Mouse (Mus musculus) liver, adult 2 months (tissue): ENCODE measurements at regions not wholly inside any gene's neighbourhood (a gene's known extent, or its start where the extent isn't known, plus 50 kb on each side); places are given as distances from the start of the nearest gene placed in this dataset.

Source experiments
- CTCF ChIP-seq: fragments of 200-500 bp; IDR thresholded peaks from 2 replicates; pipeline ENCODE4 v1.5.1; 2011; ENCODE audit warnings: low read depth, low read length, control low read depth
- POLR2A ChIP-seq: fragments of 200-500 bp; IDR thresholded peaks from 2 replicates; pipeline ENCODE4 v1.6.1; 2011; ENCODE audit warnings: low read length, control low read depth; ENCODE audit not compliant: insufficient read depth; ENCODE audit errors: extremely low read depth

DNA sequence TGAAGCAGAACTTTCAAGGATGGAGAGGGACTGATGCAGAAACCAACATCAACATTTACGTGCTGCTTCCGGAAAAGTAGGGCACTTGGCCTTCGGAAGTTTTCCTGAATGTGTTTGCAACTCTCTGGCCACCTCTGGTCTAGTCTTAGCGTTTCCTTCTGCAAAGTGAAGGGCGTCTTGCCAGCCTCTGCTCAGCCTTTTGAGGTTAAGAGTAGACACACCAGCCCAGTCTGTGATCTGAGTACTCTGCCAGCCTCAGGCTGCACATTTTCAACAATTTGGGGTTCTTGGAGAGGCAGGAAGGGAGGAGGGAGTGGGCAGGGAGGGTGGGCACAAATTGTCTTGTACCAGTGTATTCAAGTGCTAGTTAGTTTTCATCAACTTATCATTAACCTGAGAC is 176.7 kb upstream of the Egln3 start:
- TF ChIP-seq CTCF (no peak), POLR2A (no peak)
